Mouse (Mus musculus) C2C12 (cell line): ENCODE data around the gene Ralgps2.

ENCODE experiments used
- CTCF ChIP-seq: IDR thresholded peaks from one replicate; pipeline ENCODE4 v1.5.1; 2011; ENCODE audit not compliant: control insufficient read depth, insufficient read depth, insufficient read length
- FOSL1 ChIP-seq: IDR thresholded peaks from one replicate; pipeline ENCODE4 v1.8.0; 2011; ENCODE audit warnings: mild to moderate bottlenecking, low read length; ENCODE audit not compliant: poor library complexity, insufficient read depth, severe bottlenecking
- MAX ChIP-seq: IDR thresholded peaks from one replicate; pipeline ENCODE4 v1.6.1; 2011; ENCODE audit warnings: mild to moderate bottlenecking, control low read depth
- MYOD1 ChIP-seq: IDR thresholded peaks from one replicate; pipeline ENCODE4 v1.6.1; 2011; ENCODE audit warnings: low read depth; ENCODE audit not compliant: control insufficient read depth, insufficient read length

DNA sequence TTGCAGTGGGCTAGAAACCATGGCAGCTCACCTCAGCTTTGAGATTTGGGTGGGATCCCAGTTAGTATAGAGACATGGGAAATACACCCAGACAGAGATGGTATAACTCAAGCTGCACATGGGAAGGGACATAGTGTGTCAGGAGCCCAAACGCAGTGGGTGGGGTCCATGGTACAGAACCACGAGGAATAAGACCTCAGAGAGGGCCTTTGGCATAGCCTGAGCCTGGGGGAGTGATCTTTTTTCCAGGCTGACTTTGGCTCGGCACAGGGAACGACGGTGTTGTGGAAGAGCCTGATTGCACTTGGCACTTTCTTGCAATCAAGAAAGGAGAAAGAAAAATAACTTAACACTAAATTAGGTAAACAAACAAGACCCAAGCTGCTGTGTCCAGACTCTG, 170.3 kb downstream of the Ralgps2 start:
- TF ChIP-seq MAX (no peak), FOSL1 (no peak), CTCF (no peak), MYOD1 (no peak)
